Mouse (Mus musculus) left cerebral cortex, adult 2 months (tissue): ENCODE results near the gene Ccnl2. TPM values are rescaled to one million over a fixed set of nuclear protein-coding genes. Genes with fewer than 3 reads are reported as not detected.
A peak's percentile ranks its signal among the peaks of the same experiment; 100 is the strongest.

Source experiments
- DNase-seq, 2 experiments: peaks; one replicate each; pipeline ENCODE4 v3.0.0; 2021 to 2022; ENCODE audit warnings: low spot score in 2 of 2, mixed read lengths in 1 of 2; ENCODE audit errors: extremely low spot score in 1 of 2
- H3K27ac ChIP-seq: fragments of 200-600 bp; 2 replicates; pipeline ENCODE4 v1.8.1; 2022
- H3K4me3 ChIP-seq: fragments of 200-600 bp; 2 replicates; pipeline ENCODE4 v1.8.1; 2022
- CTCF ChIP-seq: fragments of 200-600 bp; IDR thresholded peaks from 2 replicates; pipeline ENCODE4 v1.8.1; 2022; ENCODE audit warnings: antibody characterized with exemption, mild to moderate bottlenecking, moderate library complexity
- intact Hi-C: fragments of 180-260 bp; cut with DNase I; formaldehyde crosslinking; loops from one replicate; pipeline ENCODE4 v1.15.1; 2025
- total RNA-seq, 2 experiments: library from RNA; stranded (reverse); gene quantifications; 2 replicates each; pipeline ENCODE4 v1.2.3; 2021

The Ccnl2 gene
- total RNA-seq, 2 experiments from 2014 or later, result 74.8 to 83.4 TPM

- intact Hi-C loops, result no loop called here
- no peak for TF ChIP-seq CTCF
- Histone ChIP-seq H3K27ac (no peak overlapping the region), H3K4me3 (no peak overlapping the region)
- no peak for DNase-seq
Observed at GRCm38 (mm10) chr4:155791240-155791933, 20.9 kb upstream of the Ccnl2 start.

GRCm38 (mm10) chr4:155793730-155794129, 18.6 kb upstream of the Ccnl2 start:
- no peak overlapping the region for H3K27ac ChIP-seq
- no peak for TF ChIP-seq CTCF
- H3K4me3 ChIP-seq, result no peak overlapping the region
- no peak for DNase-seq
- intact Hi-C loops, result no loop called here

GRCm38 (mm10) chr4:155802075-155802474, 10.2 kb upstream of the Ccnl2 start:
- intact Hi-C loops, result no loop called here
- H3K27ac ChIP-seq, result no peak overlapping the region
- no peak for TF ChIP-seq CTCF
- no peak for DNase-seq
- H3K4me3 ChIP-seq, result no peak overlapping the region

- Histone ChIP-seq H3K27ac (peak within 1 kb of the TSS; percentile 81), H3K4me3 (peak within 1 kb of the TSS; percentile 88)
- intact Hi-C loops, result loop anchor here (1.0 kb wide), 1 partner anchor 28 kb away; the partner anchor contains the start of gene Aurkaip1
- TF ChIP-seq CTCF, result peak; percentile 20
- no peak for DNase-seq
Observed at GRCm38 (mm10) chr4:155802741-155803339, 9.4 kb upstream of the Ccnl2 start, which contains the start of gene Mrpl20. Gene Mrpl20 (plus strand): TSS chr4:155802878.

- intact Hi-C loops, result loop anchor here (1.0 kb wide), 1 partner anchor 28 kb away; the partner anchor contains the start of gene Aurkaip1
- peak; percentile 94 to 97 for DNase-seq
- peak overlapping the region; percentile 81 for H3K27ac ChIP-seq
- TF ChIP-seq CTCF, result no peak
- peak overlapping the region; percentile 88 for H3K4me3 ChIP-seq
Observed at GRCm38 (mm10) chr4:155803340-155804041, 8.8 kb upstream of the Ccnl2 start.

- H3K4me3 ChIP-seq, result no peak overlapping the region
- intact Hi-C loops, result no loop called here
- DNase-seq, result no peak
- H3K27ac ChIP-seq, result no peak overlapping the region
- TF ChIP-seq CTCF, result no peak
Observed at GRCm38 (mm10) chr4:155807841-155808240, 4.4 kb upstream of the Ccnl2 start.

- H3K4me3 ChIP-seq, result peak overlapping the region; percentile 100
- TF ChIP-seq CTCF, result no peak
- peak overlapping the region; percentile 96 for H3K27ac ChIP-seq
- DNase-seq, result no peak
- intact Hi-C loops, result no loop called here
Observed at GRCm38 (mm10) chr4:155812665-155813181, 434 bp downstream of the Ccnl2 start.

- DNase-seq, result no peak
- Histone ChIP-seq H3K27ac (no peak overlapping the region), H3K4me3 (no peak overlapping the region)
- TF ChIP-seq CTCF, result no peak
- intact Hi-C loops, result no loop called here
Observed at GRCm38 (mm10) chr4:155817533-155817932, 5.2 kb downstream of the Ccnl2 start.

- H3K4me3 ChIP-seq, result no peak overlapping the region
- DNase-seq, result no peak
- TF ChIP-seq CTCF, result peak; percentile 43
- intact Hi-C loops, result no loop called here
- no peak overlapping the region for H3K27ac ChIP-seq
Observed at GRCm38 (mm10) chr4:155821025-155821424, 8.7 kb downstream of the Ccnl2 start.

- H3K27ac ChIP-seq, result no peak overlapping the region
- intact Hi-C loops, result no loop called here
- no peak for DNase-seq
- H3K4me3 ChIP-seq, result no peak overlapping the region
- TF ChIP-seq CTCF, result no peak
Observed at GRCm38 (mm10) chr4:155823443-155823842, 11.2 kb downstream of the Ccnl2 start.

- intact Hi-C loops, result loop anchor here (2.0 kb wide), 2 partner anchors 17 to 113 kb away; partner anchors contain the start of genes Dvl1 and Ube2j2
- no peak for TF ChIP-seq CTCF
Observed at GRCm38 (mm10) chr4:155829866-155830265, 17.6 kb downstream of the Ccnl2 start.

GRCm38 (mm10) chr4:155830596-155830995, 18.3 kb downstream of the Ccnl2 start:
- no peak overlapping the region for H3K27ac ChIP-seq
- DNase-seq, result no peak
- intact Hi-C loops, result loop anchor here (2.0 kb wide), 2 partner anchors 16 to 112 kb away; partner anchors contain the start of genes Dvl1 and Ube2j2
- TF ChIP-seq CTCF, result no peak
- H3K4me3 ChIP-seq, result peak overlapping the region; percentile 65

More at GRCm38 (mm10) chr4:155829866-155830265, 17.6 kb downstream of the Ccnl2 start:
- no peak for DNase-seq
- Histone ChIP-seq H3K27ac (no peak overlapping the region), H3K4me3 (no peak overlapping the region)
